Mouse (Mus musculus) G1E (cell line): ENCODE measurements around the gene Lrp10. TPM values are rescaled to one million over a fixed set of nuclear protein-coding genes. Genes with fewer than 3 reads are reported as not detected.

ENCODE experiments used
- ATAC-seq: 2 replicates; pipeline ENCODE4 v1.8.0; 2016; ENCODE audit warnings: mild to moderate bottlenecking; ENCODE audit not compliant: insufficient number of reproducible peaks, poor library complexity, low FRiP score, severe bottlenecking; ENCODE audit errors: extremely low read depth
- DNase-seq: peaks from one replicate; pipeline ENCODE4 v3.0.0; 2012; ENCODE audit warnings: low spot score
- H3K27me3 ChIP-seq: 2 replicates; pipeline ENCODE4 v1.6.1; 2012; ENCODE audit warnings: mild to moderate bottlenecking, low read length, inconsistent platforms; ENCODE audit not compliant: insufficient read depth
- H3K36me3 ChIP-seq: replicated peaks from 2 replicates; pipeline ENCODE3; 2012; ENCODE audit warnings: mild to moderate bottlenecking, inconsistent platforms
- H3K4me1 ChIP-seq: 2 replicates; pipeline ENCODE4 v1.6.1; 2012; ENCODE audit warnings: low read depth, low read length, inconsistent platforms, mixed read lengths; ENCODE audit not compliant: insufficient read depth
- H3K4me3 ChIP-seq: 2 replicates; pipeline ENCODE4 v1.5.1; 2012; ENCODE audit warnings: low read depth, mild to moderate bottlenecking, inconsistent platforms, low read length, moderate library complexity, mixed read lengths
- H3K9me3 ChIP-seq: replicated peaks from 2 replicates; pipeline ENCODE4 v1.6.1; 2012; ENCODE audit warnings: inconsistent platforms
- CTCF ChIP-seq: IDR thresholded peaks from 2 replicates; pipeline ENCODE4 v1.5.1; 2012; ENCODE audit warnings: low read depth, low read length, inconsistent platforms, mixed read lengths
- GATA1 ChIP-seq: IDR thresholded peaks from 2 replicates; pipeline ENCODE4 v1.6.1; 2012; ENCODE audit warnings: borderline replicate concordance, low read length, inconsistent platforms, mixed read lengths
- GATA2 ChIP-seq: IDR thresholded peaks from 2 replicates; pipeline ENCODE4 v1.6.1; 2012; ENCODE audit warnings: low read depth, low read length, inconsistent platforms, borderline replicate concordance
- POLR2AphosphoS5 ChIP-seq: IDR thresholded peaks from 2 replicates; pipeline ENCODE4 v1.6.1; 2012; ENCODE audit warnings: low read depth, low read length, inconsistent platforms; ENCODE audit not compliant: insufficient replicate concordance
- TAL1 ChIP-seq: conservative IDR thresholded peaks from 2 replicates; pipeline ENCODE4 v1.6.1; 2012; ENCODE audit warnings: low read depth, low read length, inconsistent platforms, mixed read lengths
- polyA plus RNA-seq: library from polyadenylated mRNA; stranded (reverse); fragments of >175 nt; gene quantifications from 2 replicates; pipeline ENCODE4 v1.2.3, GENCODE M21; 2012
- total RNA-seq, 2 experiments: library from RNA; stranded (forward) in 1 of 2; stranded (reverse) in 1 of 2; fragments of 200-1000 nt in 1 of 2; fragments of >200 nt in 1 of 2; fragmentation: Nextera tagmentation in 1 of 2; gene quantifications; 2 replicates each; pipeline ENCODE4 v1.2.3; 2014 to 2017

Lrp10 gene
- total and polyA plus RNA-seq, 3 experiments = 25.5 to 226 (median 36.3) TPM

DNA sequence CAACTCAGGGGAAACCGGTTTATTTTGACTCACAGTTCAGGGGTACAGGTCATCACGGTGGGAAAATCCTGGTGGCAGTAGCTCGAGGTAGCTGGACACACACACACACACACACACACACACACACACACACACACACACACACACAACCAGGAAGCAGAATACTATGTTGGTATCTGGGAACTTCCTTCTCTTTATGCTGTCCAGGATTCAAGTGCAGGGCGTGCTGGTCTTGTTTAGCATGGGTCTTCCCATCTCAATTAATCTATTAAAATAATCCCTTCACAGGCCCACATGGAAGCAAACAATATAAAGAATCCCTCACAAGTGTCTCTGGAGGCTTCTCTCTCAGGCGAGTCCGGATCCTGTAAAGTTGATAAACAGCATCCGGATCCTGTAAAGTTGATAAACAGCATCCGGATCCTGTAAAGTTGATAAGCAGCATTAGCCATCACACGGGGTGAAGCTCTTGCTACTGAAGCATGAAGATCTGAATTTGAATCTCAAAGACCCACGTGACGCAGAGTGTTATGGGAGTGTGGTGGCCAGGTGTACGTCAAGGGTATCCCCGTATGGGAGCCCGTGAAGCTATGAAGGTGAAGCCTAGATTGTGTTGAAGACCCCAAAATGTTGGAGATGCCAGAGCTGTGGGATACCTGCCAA, 5.9 kb upstream of the Lrp10 start:
- Histone ChIP-seq H3K9me3 (peaks cover 2% of the 10 kb centered on the region; the same call in 1 of the 2 replicates), H3K36me3 (no peaks in the 10 kb centered on the region), H3K27me3 (peaks cover 13% of the 10 kb centered on the region), H3K4me1 (peaks cover 20% of the 10 kb centered on the region), H3K4me3 (no peak overlapping the region)
- TF ChIP-seq POLR2AphosphoS5 (no peak), GATA1 (no peak), GATA2 (no peak), CTCF (no peak), TAL1 (no peak)
- no peak for ATAC-seq
- DNase-seq = no peak

DNA sequence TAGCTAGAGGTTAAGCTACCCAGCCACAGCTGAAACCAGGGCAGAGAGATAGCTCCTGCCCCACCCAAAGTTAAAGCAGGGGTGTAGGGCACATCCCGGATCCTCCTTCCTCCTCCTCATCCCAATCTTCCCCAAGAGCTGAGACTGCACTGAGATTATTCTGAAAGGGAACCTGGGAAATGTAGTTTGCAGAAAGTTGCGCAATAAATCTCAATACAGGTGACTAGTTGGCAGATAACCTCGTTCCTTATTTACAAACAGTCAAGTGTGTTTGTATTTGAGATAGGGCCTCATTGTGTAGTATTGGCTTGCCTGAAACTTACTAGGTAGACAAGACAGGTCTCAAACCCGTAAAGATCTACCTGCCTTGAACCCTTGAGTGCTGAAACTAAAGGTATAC, 1.8 kb upstream of the Lrp10 start:
- H3K36me3 ChIP-seq = peaks cover 17% of the 10 kb centered on the region
- peaks cover 36% of the 10 kb centered on the region for H3K4me1 ChIP-seq
- TF ChIP-seq POLR2AphosphoS5 (no peak), CTCF (no peak), TAL1 (no peak), GATA1 (no peak), GATA2 (no peak)
- no peak overlapping the region for H3K4me3 ChIP-seq
- DNase-seq (no peak), ATAC-seq (no peak)
- H3K27me3 ChIP-seq = no peaks in the 10 kb centered on the region
- peaks cover 1% of the 10 kb centered on the region; the same call in 1 of the 2 replicates for H3K9me3 ChIP-seq

- DNase-seq = no peak
- H3K4me1 ChIP-seq = peaks cover 48% of the 10 kb centered on the region
- H3K9me3 ChIP-seq = no peaks in the 10 kb centered on the region
- peak overlapping the region; percentile 95 for H3K4me3 ChIP-seq
- H3K27me3 ChIP-seq = no peaks in the 10 kb centered on the region; the same call in 1 of the 2 replicates
- no peak for TF ChIP-seq CTCF
- TF ChIP-seq TAL1 = no peak
- no peak for TF ChIP-seq POLR2AphosphoS5
- TF ChIP-seq GATA1 = no peak
- no peak for TF ChIP-seq GATA2
- peak; percentile 30; the same call in 1 of the 2 replicates for ATAC-seq
- peaks cover 29% of the 10 kb centered on the region for H3K36me3 ChIP-seq
Observed at GRCm38 (mm10) chr14:54463108-54463958, 604 bp upstream of the Lrp10 start.

GRCm38 (mm10) chr14:54464293-54465005, 512 bp downstream of the Lrp10 start:
- TF ChIP-seq CTCF (peak; percentile 24; the same call in 1 of the 2 replicates), POLR2AphosphoS5 (no peak)
- peaks cover 40% of the 10 kb centered on the region for H3K36me3 ChIP-seq
- DNase-seq = peak; percentile 79
- peaks cover 59% of the 10 kb centered on the region for H3K4me1 ChIP-seq
- no peaks in the 10 kb centered on the region for H3K9me3 ChIP-seq
- H3K27me3 ChIP-seq = no peaks in the 10 kb centered on the region; the same call in 1 of the 2 replicates
- H3K4me3 ChIP-seq = peak overlapping the region; percentile 95
- peak; percentile 74 for ATAC-seq

GRCm38 (mm10) chr14:54471467-54471866, 7.5 kb downstream of the Lrp10 start:
- ATAC-seq (no peak), DNase-seq (no peak)
- H3K4me1 ChIP-seq = peaks cover 35% of the 10 kb centered on the region
- no peak for TF ChIP-seq CTCF
- TF ChIP-seq GATA1 = no peak
- no peak for TF ChIP-seq GATA2
- TF ChIP-seq TAL1 = no peak
- TF ChIP-seq POLR2AphosphoS5 = no peak; the same call in 1 of the 2 replicates
- peaks cover 18% of the 10 kb centered on the region for H3K27me3 ChIP-seq
- no peak overlapping the region for H3K4me3 ChIP-seq
- H3K36me3 ChIP-seq = peaks cover 56% of the 10 kb centered on the region
- no peaks in the 10 kb centered on the region for H3K9me3 ChIP-seq
